Comparison of ENCODE assay signal across 11 mouse cellular contexts in the genomic region with DNA sequence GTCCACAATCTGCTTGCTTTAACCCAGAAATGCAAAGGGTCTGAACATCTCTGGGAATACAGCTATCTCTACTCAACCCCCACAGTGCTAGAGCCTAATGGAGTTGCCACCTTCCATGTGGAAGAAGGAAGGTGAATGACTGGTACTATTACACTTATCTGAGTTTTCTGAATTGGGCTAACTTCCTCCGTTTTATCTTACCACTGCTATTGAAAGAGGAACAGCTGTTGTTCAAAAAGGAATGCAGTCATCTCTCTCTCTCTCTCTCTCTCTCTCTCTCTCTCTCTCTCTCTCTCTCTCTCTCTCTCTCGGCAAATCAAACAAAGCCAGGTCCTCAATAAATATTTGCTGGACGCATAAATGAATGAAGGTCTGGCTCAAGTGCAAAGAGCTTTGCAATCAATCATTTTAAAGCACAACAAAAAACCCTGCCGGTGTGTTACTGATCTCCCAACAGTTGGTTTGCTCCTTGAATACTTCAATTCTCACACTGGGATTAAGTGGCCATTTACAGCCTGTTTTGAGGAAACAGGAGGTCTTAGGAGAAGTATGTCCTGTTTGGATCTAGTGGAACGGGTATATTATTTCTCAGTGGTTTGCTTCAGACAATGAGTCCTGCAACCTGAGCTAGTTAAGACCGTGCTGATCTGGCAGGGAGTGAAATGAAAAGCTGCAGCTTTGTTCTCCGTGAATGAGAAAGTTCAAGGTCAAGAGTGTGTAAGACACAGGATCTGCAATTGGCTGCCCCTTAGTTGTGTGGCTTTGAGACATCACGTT. TPM values are rescaled to one million over a fixed set of nuclear protein-coding genes. Genes with fewer than 3 reads are reported as not detected.
DNase-seq lines count a peak whose midpoint lies in the region; ATAC-seq and TF ChIP-seq lines count a peak whose summit lies in the region.
"Had no signal": no experiment of that assay in that cellular context is flagged by ENCODE, and none has a peak within 500 bp of the region (broad histone marks: within the 10 kb centered on the region; RNA-seq: fewer than 3 reads in every experiment).

No protein-coding gene starts in this region.

- no peak for TF ChIP-seq CTCF in kidney, postnatal 0 days (IDR thresholded peaks at IDR 0.05; ENCODE audit: low read depth)
- no peak for TF ChIP-seq CTCF in kidney, adult 2 months (conservative IDR thresholded peaks at IDR 0.05; ENCODE audit: insufficient read depth, insufficient read length, low read depth, low read length)

- WGBS in kidney, postnatal 0 days: 8% methylated on average over 8 of the region's 8 CpGs
- 17% methylated on average over 8 of the region's 8 CpGs for WGBS in kidney, adult 2 months
- WGBS in limb, embryonic 13.5 days: 32% methylated on average over 8 of the region's 8 CpGs

- ATAC-seq in kidney, postnatal 0 days (replicated peaks; ENCODE audit: low FRiP score, low read depth): peak; percentile 46
- peak; percentile 57 for ATAC-seq in limb, embryonic 13.5 days (ENCODE audit: low FRiP score, low read depth)

- 0 out of 2 replicates have a peak, but pooled peaks cover 2% of the 10 kb centered on the region for H3K4me1 ChIP-seq in kidney, postnatal 0 days (replicated peaks; ENCODE audit: insufficient read depth, low read length)
- H3K4me1 ChIP-seq in kidney, adult 2 months (ENCODE audit: control insufficient read depth, insufficient read depth, low read length): no peaks in the 10 kb centered on the region
- no peaks in the 10 kb centered on the region for H3K4me1 ChIP-seq in limb, embryonic 13.5 days
- H3K4me1 ChIP-seq: neural tube, embryonic 12.5 days had no signal

- H3K27me3 ChIP-seq in kidney, postnatal 0 days (ENCODE audit: insufficient read depth, low read length): no peaks in the 10 kb centered on the region
- H3K27me3 ChIP-seq in kidney, adult 2 months (replicated peaks; ENCODE audit: control insufficient read depth, insufficient read depth, low read length): no peaks in the 10 kb centered on the region
- H3K27me3 ChIP-seq in limb, embryonic 13.5 days: no peaks in the 10 kb centered on the region
- H3K27me3 ChIP-seq: neural tube, embryonic 12.5 days had no signal

- H3K9ac ChIP-seq in kidney, postnatal 0 days (ENCODE audit: low read depth, low read length): no peak overlapping the region
- no peak overlapping the region for H3K9ac ChIP-seq in limb, embryonic 13.5 days
- H3K9ac ChIP-seq: neural tube, embryonic 12.5 days had no signal

- DNase-seq in adrenal gland, postnatal 10 days: peak; percentile 31
- no peak for DNase-seq in adrenal gland, adult 8-10 months
- DNase-seq in kidney, postnatal 0 days (ENCODE audit: low spot score): peak; percentile 79
- no peak for DNase-seq in kidney, adult 2 months
- DNase-seq in embryo, embryonic 10.5 days (ENCODE audit: low spot score): peak; percentile 59
- no peak for DNase-seq in urinary bladder, postnatal 4 days (ENCODE audit: low spot score in 2 of 2)
- DNase-seq in T-cell, adult 2 months (ENCODE audit: low spot score): no peak
- DNase-seq: cerebellum, adult 9-10 months; kidney, adult 9 months had no signal

- H3K9me3 ChIP-seq in kidney, postnatal 0 days (replicated peaks; ENCODE audit: low read length): no peaks in the 10 kb centered on the region
- no peaks in the 10 kb centered on the region for H3K9me3 ChIP-seq in limb, embryonic 13.5 days
- H3K9me3 ChIP-seq: neural tube, embryonic 12.5 days had no signal

- H3K36me3 ChIP-seq in kidney, postnatal 0 days (ENCODE audit: insufficient read depth, low read length): no peaks in the 10 kb centered on the region
- H3K36me3 ChIP-seq in kidney, adult 2 months (ENCODE audit: control insufficient read depth, insufficient read depth, low read length): no peaks in the 10 kb centered on the region
- no peaks in the 10 kb centered on the region for H3K36me3 ChIP-seq in limb, embryonic 13.5 days
- H3K36me3 ChIP-seq: neural tube, embryonic 12.5 days had no signal

- H3K27ac ChIP-seq in kidney, postnatal 0 days: peak overlapping the region; percentile 36; the same call in 1 of the 2 replicates
- H3K27ac ChIP-seq in kidney, adult 2 months (ENCODE audit: insufficient read depth, low read depth, low read length): no peak overlapping the region
- H3K27ac ChIP-seq in limb, embryonic 13.5 days: no peak overlapping the region
- H3K27ac ChIP-seq: neural tube, embryonic 12.5 days had no signal

- no peak overlapping the region for H3K4me3 ChIP-seq in kidney, postnatal 0 days (replicated peaks; ENCODE audit: low read depth, low read length)
- no peak overlapping the region for H3K4me3 ChIP-seq in kidney, adult 2 months (ENCODE audit: insufficient read depth, low read depth, low read length)
- H3K4me3 ChIP-seq in limb, embryonic 13.5 days: no peak overlapping the region
- H3K4me3 ChIP-seq: neural tube, embryonic 12.5 days had no signal

- peak overlapping the region; percentile 2; the same call in 1 of the 2 replicates for H3K4me2 ChIP-seq in kidney, postnatal 0 days (ENCODE audit: low read length)
- no peak overlapping the region for H3K4me2 ChIP-seq in limb, embryonic 13.5 days (replicated peaks)
- H3K4me2 ChIP-seq: neural tube, embryonic 12.5 days had no signal

- no peak for TF ChIP-seq POLR2A in kidney, adult 2 months (IDR thresholded peaks at IDR 0.05; ENCODE audit: low read depth, low read length)

RNA-seq across cellular contexts. Expression of a gene that starts 6.1 kb away (rescaled TPM):
- 10 to 100 TPM; 48.0 to 55.5 TPM for total RNA-seq in adrenal gland, postnatal 10 days (2021)
- total RNA-seq in adrenal gland, adult 8-10 months (2022): 10 to 100 TPM; 55.7 to 64.6 (median 57.4) TPM
- polyA plus RNA-seq in kidney, postnatal 0 days (2015; fragmentation: Nextera tagmentation; extraction: Ambion mirVana): 67.6 and 73.7 TPM in 2 replicates
- polyA plus RNA-seq in kidney, adult 2 months (2012; rRNA removed): 32.0 and 33.9 TPM in 2 replicates
- polyA plus RNA-seq in limb, embryonic 13.5 days (2015; fragmentation: Nextera tagmentation; extraction: Ambion mirVana): 50.3 and 53.1 TPM in 2 replicates

RNA-seq across cellular contexts. Expression of a gene that starts 21.4 kb away (rescaled TPM):
- 100 to 1,000 TPM; 310 to 344 TPM for total RNA-seq in adrenal gland, postnatal 10 days (2021)
- total RNA-seq in adrenal gland, adult 8-10 months (2022): 100 to 1,000 TPM; 108 to 169 (median 133) TPM
- polyA plus RNA-seq in kidney, postnatal 0 days (2015; fragmentation: Nextera tagmentation; extraction: Ambion mirVana): 257 and 258 TPM in 2 replicates
- polyA plus RNA-seq in kidney, adult 2 months (2012; rRNA removed): 132 and 175 TPM in 2 replicates
- 195 and 201 TPM in 2 replicates for polyA plus RNA-seq in limb, embryonic 13.5 days (2015; fragmentation: Nextera tagmentation; extraction: Ambion mirVana)

Comparison
In these comparisons a context has a peak if more than half of its experiments do, and no peak if none do; other contexts are left out.
1. DNase-seq: peak in adrenal gland, postnatal 10 days (single experiment), kidney, postnatal 0 days (single experiment) and embryo, embryonic 10.5 days (single experiment); none in adrenal gland, adult 8-10 months (single experiment), kidney, adult 2 months (single experiment), urinary bladder, postnatal 4 days (0 of 2) and T-cell, adult 2 months (single experiment).